Mouse (Mus musculus): Measurements from ENCODE around the gene Pdlim4.

- TF ChIP-seq CTCF (IDR thresholded peaks at IDR 0.05; ENCODE audit: low read depth, low read length) (no peak), POLR2A (IDR thresholded peaks at IDR 0.05; ENCODE audit: insufficient read depth, low read length) (no peak)
Observed at GRCm38 (mm10) chr11:54108894-54109293, 40.1 kb upstream of the Pdlim4 start.

Measured in ES-Bruce4 (cell line).